Comparison of ENCODE assay signal across 10 mouse cellular contexts in the genomic region with DNA sequence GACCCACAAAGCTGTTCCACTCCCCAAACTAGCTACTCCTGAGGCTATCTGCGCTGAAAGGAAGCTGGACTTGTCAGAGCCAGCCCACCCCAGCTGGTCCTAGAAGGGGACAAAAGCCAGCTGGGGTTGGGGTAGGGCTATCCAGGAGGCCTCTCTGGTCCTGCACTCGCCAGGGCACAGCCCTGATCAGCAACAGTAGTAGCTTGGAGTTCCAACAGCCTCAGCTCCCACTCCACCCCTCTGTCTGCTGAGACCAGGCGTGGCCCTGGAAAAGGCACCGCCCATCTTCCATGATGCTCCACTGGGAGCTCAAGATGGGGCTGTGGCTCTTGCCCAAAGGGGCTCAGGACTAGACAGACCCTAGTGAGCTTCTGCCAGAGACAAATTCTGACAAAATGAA. TPM values are rescaled to one million over a fixed set of nuclear protein-coding genes. Genes with fewer than 3 reads are reported as not detected.
DNase-seq lines count a peak whose midpoint lies in the region; ATAC-seq and TF ChIP-seq lines count a peak whose summit lies in the region.
"Had no signal": no experiment of that assay in that cellular context is flagged by ENCODE, and none has a peak within 500 bp of the region (broad histone marks: within the 10 kb centered on the region; RNA-seq: fewer than 3 reads in every experiment).

No protein-coding gene starts in this region.

- H3K27me3 ChIP-seq in erythroblast, embryonic 14.5 days (ENCODE audit: control insufficient read depth): no peaks in the 10 kb centered on the region
- H3K27me3 ChIP-seq in midbrain, embryonic 11.5 days (ENCODE audit: control insufficient read depth, insufficient read depth, low read length): no peaks in the 10 kb centered on the region
- 0 out of 2 replicates have a peak, but pooled peaks cover under 1% of the 10 kb centered on the region for H3K27me3 ChIP-seq in midbrain, embryonic 14.5 days (ENCODE audit: control insufficient read depth, insufficient read depth, low read length)
- H3K27me3 ChIP-seq in intestine, postnatal 0 days (replicated peaks; ENCODE audit: control insufficient read depth, insufficient read depth, low read length): no peaks in the 10 kb centered on the region
- no peaks in the 10 kb centered on the region for H3K27me3 ChIP-seq in stomach, embryonic 16.5 days (ENCODE audit: control insufficient read depth, insufficient read depth, low read length)

- no peak overlapping the region for H3K27ac ChIP-seq in midbrain, embryonic 11.5 days (ENCODE audit: low read depth, low read length)
- H3K27ac ChIP-seq in midbrain, embryonic 14.5 days (replicated peaks; ENCODE audit: low read depth, low read length): no peak overlapping the region
- 0 out of 2 replicates have a peak overlapping the region, but pooled peaks have one; percentile 7 for H3K27ac ChIP-seq in intestine, postnatal 0 days (ENCODE audit: low read depth, low read length)
- peak overlapping the region; percentile 29; the same call in 1 of the 2 replicates for H3K27ac ChIP-seq in stomach, embryonic 16.5 days (ENCODE audit: low read length)
- H3K27ac ChIP-seq: limb, embryonic 15.5 days had no signal

- H3K4me2 ChIP-seq in midbrain, embryonic 11.5 days: 0 out of 2 replicates have a peak overlapping the region, but pooled peaks have one; percentile 2
- H3K4me2 ChIP-seq in midbrain, embryonic 14.5 days (ENCODE audit: low read length): no peak overlapping the region; the same call in 1 of the 2 replicates
- H3K4me2 ChIP-seq in intestine, postnatal 0 days (replicated peaks; ENCODE audit: low read depth): 0 out of 2 replicates have a peak overlapping the region, but pooled peaks have one; percentile 17
- H3K4me2 ChIP-seq in stomach, embryonic 16.5 days (ENCODE audit: low read depth, low read length): no peak overlapping the region
- H3K4me2 ChIP-seq: limb, embryonic 15.5 days had no signal

- no peak overlapping the region for H3K9ac ChIP-seq in midbrain, embryonic 11.5 days (ENCODE audit: low read length)
- H3K9ac ChIP-seq in midbrain, embryonic 14.5 days (replicated peaks; ENCODE audit: low read length): no peak overlapping the region; the same call in 1 of the 2 replicates
- H3K9ac ChIP-seq in intestine, postnatal 0 days (ENCODE audit: low read depth, low read length): no peak overlapping the region
- H3K9ac ChIP-seq in stomach, embryonic 16.5 days (ENCODE audit: low read length): peak overlapping the region; percentile 34; the same call in 1 of the 2 replicates
- H3K9ac ChIP-seq: limb, embryonic 15.5 days had no signal

- no peak for TF ChIP-seq CTCF in intestine, postnatal 0 days (IDR thresholded peaks at IDR 0.05; ENCODE audit: low read depth)

- H3K4me1 ChIP-seq in erythroblast, embryonic 14.5 days (ENCODE audit: control insufficient read depth): peaks cover 83% of the 10 kb centered on the region
- peaks cover 28% of the 10 kb centered on the region for H3K4me1 ChIP-seq in midbrain, embryonic 11.5 days (ENCODE audit: control insufficient read depth, insufficient read depth, low read length)
- peaks cover 29% of the 10 kb centered on the region for H3K4me1 ChIP-seq in midbrain, embryonic 14.5 days (ENCODE audit: control insufficient read depth, insufficient read depth, low read length)
- H3K4me1 ChIP-seq in intestine, postnatal 0 days (replicated peaks; ENCODE audit: control insufficient read depth, insufficient read depth, low read length): peaks cover 13% of the 10 kb centered on the region
- H3K4me1 ChIP-seq in stomach, embryonic 16.5 days (ENCODE audit: control insufficient read depth, insufficient read depth, low read length): peaks cover 47% of the 10 kb centered on the region

- intact Hi-C loops in left cerebral cortex, postnatal 14 days (cut with DNase I): no loop called here

- no peak for ATAC-seq in erythroblast, adult 5-6 weeks (replicated peaks; ENCODE audit: low FRiP score, poor library complexity, severe bottlenecking)
- ATAC-seq in midbrain, embryonic 11.5 days (ENCODE audit: low FRiP score): no peak
- no peak for ATAC-seq in midbrain, embryonic 14.5 days (ENCODE audit: low FRiP score, low TSS enrichment)
- no peak for ATAC-seq in intestine, postnatal 0 days
- no peak for ATAC-seq in stomach, embryonic 16.5 days (ENCODE audit: insufficient read depth, low FRiP score)

- 68% methylated on average over 4 of the region's 4 CpGs for WGBS in midbrain, embryonic 11.5 days
- 69% methylated on average over 4 of the region's 4 CpGs for WGBS in midbrain, embryonic 14.5 days
- 48% methylated on average over 4 of the region's 4 CpGs for WGBS in intestine, postnatal 0 days
- WGBS in stomach, embryonic 16.5 days: 57% methylated on average over 4 of the region's 4 CpGs

- no peak for DNase-seq in midbrain, embryonic 11.5 days (ENCODE audit: low spot score, missing footprints)
- no peak for DNase-seq in midbrain, embryonic 14.5 days
- DNase-seq in adrenal gland, adult 8-10 months: no peak
- DNase-seq in left cerebral cortex, postnatal 14 days (ENCODE audit: low spot score in 2 of 2): no peak
- DNase-seq: thymus, postnatal 14 days had no signal

- H3K9me3 ChIP-seq in erythroblast, embryonic 14.5 days (ENCODE audit: control insufficient read depth, low read length): no peaks in the 10 kb centered on the region
- no peaks in the 10 kb centered on the region for H3K9me3 ChIP-seq in midbrain, embryonic 11.5 days (ENCODE audit: control insufficient read depth, low read length)
- no peaks in the 10 kb centered on the region for H3K9me3 ChIP-seq in midbrain, embryonic 14.5 days (ENCODE audit: control insufficient read depth, low read length)
- no peaks in the 10 kb centered on the region for H3K9me3 ChIP-seq in intestine, postnatal 0 days (ENCODE audit: control insufficient read depth)
- no peaks in the 10 kb centered on the region for H3K9me3 ChIP-seq in stomach, embryonic 16.5 days (replicated peaks; ENCODE audit: control insufficient read depth, low read length)
- H3K9me3 ChIP-seq: limb, embryonic 15.5 days had no signal

- peaks cover 82% of the 10 kb centered on the region for H3K36me3 ChIP-seq in erythroblast, embryonic 14.5 days (ENCODE audit: control insufficient read depth)
- 0 out of 2 replicates have a peak, but pooled peaks cover 4% of the 10 kb centered on the region for H3K36me3 ChIP-seq in midbrain, embryonic 11.5 days (ENCODE audit: control insufficient read depth, insufficient read depth, low read length)
- peaks cover 16% of the 10 kb centered on the region for H3K36me3 ChIP-seq in midbrain, embryonic 14.5 days (ENCODE audit: control insufficient read depth, insufficient read depth, low read length)
- H3K36me3 ChIP-seq in intestine, postnatal 0 days (ENCODE audit: control insufficient read depth, insufficient read depth): peaks cover 15% of the 10 kb centered on the region; the same call in 1 of the 2 replicates
- H3K36me3 ChIP-seq in stomach, embryonic 16.5 days (ENCODE audit: control insufficient read depth, insufficient read depth, low read length): no peaks in the 10 kb centered on the region

- H3K4me3 ChIP-seq in erythroblast, embryonic 14.5 days (replicated peaks): peak overlapping the region; percentile 23
- H3K4me3 ChIP-seq in midbrain, embryonic 11.5 days (ENCODE audit: low read depth, low read length): no peak overlapping the region
- no peak overlapping the region for H3K4me3 ChIP-seq in midbrain, embryonic 14.5 days (replicated peaks; ENCODE audit: low read depth, low read length)
- H3K4me3 ChIP-seq in intestine, postnatal 0 days (ENCODE audit: low read depth, low read length): no peak overlapping the region
- H3K4me3 ChIP-seq in stomach, embryonic 16.5 days (replicated peaks; ENCODE audit: low read length): no peak overlapping the region
- H3K4me3 ChIP-seq: limb, embryonic 15.5 days had no signal

RNA-seq across cellular contexts. Expression of a gene that starts 4.1 kb away (rescaled TPM):
- 30.7 and 31.2 TPM in 2 replicates for polyA plus RNA-seq in erythroblast, embryonic 14.5 days (2012)
- 106 and 129 TPM in 2 replicates for total RNA-seq in erythroblast, adult 5-6 weeks (2015; ENCODE audit: low replicate concordance)
- 184 and 218 TPM in 2 replicates for total RNA-seq in erythroblast, adult 5-6 weeks (2017; ENCODE audit: low replicate concordance)
- 82.5 and 85.0 TPM in 2 replicates for polyA plus RNA-seq in midbrain, embryonic 11.5 days (2014; fragmentation: Nextera tagmentation; extraction: Ambion mirVana)
- polyA plus RNA-seq in midbrain, embryonic 14.5 days (2014; fragmentation: Nextera tagmentation; extraction: Ambion mirVana): 76.4 and 149 TPM in 2 replicates
- 40.1 and 43.9 TPM in 2 replicates for polyA plus RNA-seq in intestine, postnatal 0 days (2015; fragmentation: Nextera tagmentation; extraction: Ambion mirVana)
- 89.9 and 92.1 TPM in 2 replicates for polyA plus RNA-seq in stomach, embryonic 16.5 days (2015; fragmentation: Nextera tagmentation; extraction: Ambion mirVana)
- total RNA-seq in adrenal gland, adult 8-10 months (2022): 100 to 1,000 TPM in 2 of 4 experiments, 10 to 100 TPM in 2; 47.3 to 133 (median 83.9) TPM
- 10 to 100 TPM in 1 of 2 experiments, 1 to 10 TPM in 1; 8.6 to 13.9 TPM for total RNA-seq in left cerebral cortex, postnatal 14 days (2021)

RNA-seq across cellular contexts. Expression of a gene that starts 12.8 kb away (rescaled TPM):
- polyA plus RNA-seq in erythroblast, embryonic 14.5 days (2012): not detected in 2 replicates
- total RNA-seq in erythroblast, adult 5-6 weeks (2015; ENCODE audit: low replicate concordance): not detected in 2 replicates
- not detected in 2 replicates for total RNA-seq in erythroblast, adult 5-6 weeks (2017; ENCODE audit: low replicate concordance)
- polyA plus RNA-seq in midbrain, embryonic 11.5 days (2014; fragmentation: Nextera tagmentation; extraction: Ambion mirVana): not detected in 2 replicates
- not detected in 2 replicates for polyA plus RNA-seq in midbrain, embryonic 14.5 days (2014; fragmentation: Nextera tagmentation; extraction: Ambion mirVana)
- 0.22 TPM in 1 of 2 replicates, not detected in the other for polyA plus RNA-seq in intestine, postnatal 0 days (2015; fragmentation: Nextera tagmentation; extraction: Ambion mirVana)
- polyA plus RNA-seq in stomach, embryonic 16.5 days (2015; fragmentation: Nextera tagmentation; extraction: Ambion mirVana): not detected in 2 replicates
- total RNA-seq in adrenal gland, adult 8-10 months (2022): not detected
- total RNA-seq in left cerebral cortex, postnatal 14 days (2021): not detected

RNA-seq across cellular contexts. Expression of a gene that starts 30.3 kb away (rescaled TPM):
- 0.31 and 0.35 TPM in 2 replicates for polyA plus RNA-seq in erythroblast, embryonic 14.5 days (2012)
- 4.2 and 6.7 TPM in 2 replicates for total RNA-seq in erythroblast, adult 5-6 weeks (2015; ENCODE audit: low replicate concordance)
- 1.8 and 5.6 TPM in 2 replicates for total RNA-seq in erythroblast, adult 5-6 weeks (2017; ENCODE audit: low replicate concordance)
- 19.0 and 23.1 TPM in 2 replicates for polyA plus RNA-seq in midbrain, embryonic 11.5 days (2014; fragmentation: Nextera tagmentation; extraction: Ambion mirVana)
- polyA plus RNA-seq in midbrain, embryonic 14.5 days (2014; fragmentation: Nextera tagmentation; extraction: Ambion mirVana): 16.1 and 17.2 TPM in 2 replicates
- 9.1 and 9.8 TPM in 2 replicates for polyA plus RNA-seq in intestine, postnatal 0 days (2015; fragmentation: Nextera tagmentation; extraction: Ambion mirVana)
- 19.7 and 20.3 TPM in 2 replicates for polyA plus RNA-seq in stomach, embryonic 16.5 days (2015; fragmentation: Nextera tagmentation; extraction: Ambion mirVana)
- total RNA-seq in adrenal gland, adult 8-10 months (2022): 10 to 100 TPM; 22.7 to 24.9 (median 23.8) TPM
- 10 to 100 TPM; 11.2 to 12.6 TPM for total RNA-seq in left cerebral cortex, postnatal 14 days (2021)

RNA-seq across cellular contexts. Expression of a gene that starts 30.3 kb away (rescaled TPM):
- 1.6 and 2.7 TPM in 2 replicates for polyA plus RNA-seq in erythroblast, embryonic 14.5 days (2012)
- 27.2 and 40.7 TPM in 2 replicates for total RNA-seq in erythroblast, adult 5-6 weeks (2015; ENCODE audit: low replicate concordance)
- total RNA-seq in erythroblast, adult 5-6 weeks (2017; ENCODE audit: low replicate concordance): 52.6 and 60.8 TPM in 2 replicates
- polyA plus RNA-seq in midbrain, embryonic 11.5 days (2014; fragmentation: Nextera tagmentation; extraction: Ambion mirVana): 36.3 and 38.0 TPM in 2 replicates
- polyA plus RNA-seq in midbrain, embryonic 14.5 days (2014; fragmentation: Nextera tagmentation; extraction: Ambion mirVana): 36.3 and 41.5 TPM in 2 replicates
- polyA plus RNA-seq in intestine, postnatal 0 days (2015; fragmentation: Nextera tagmentation; extraction: Ambion mirVana): 116 and 120 TPM in 2 replicates
- polyA plus RNA-seq in stomach, embryonic 16.5 days (2015; fragmentation: Nextera tagmentation; extraction: Ambion mirVana): 63.4 and 72.6 TPM in 2 replicates
- 10 to 100 TPM; 56.5 to 79.9 (median 70.5) TPM for total RNA-seq in adrenal gland, adult 8-10 months (2022)
- 10 to 100 TPM; 33.7 to 33.8 TPM for total RNA-seq in left cerebral cortex, postnatal 14 days (2021)

Comparison
In these comparisons a context has a peak if more than half of its experiments do, and no peak if none do; other contexts are left out.
1. H3K4me2 ChIP-seq: peak in midbrain, embryonic 11.5 days (single experiment) and intestine, postnatal 0 days (single experiment); none in midbrain, embryonic 14.5 days (single experiment) and stomach, embryonic 16.5 days (single experiment).
2. H3K27ac ChIP-seq: peak in intestine, postnatal 0 days (single experiment) and stomach, embryonic 16.5 days (single experiment); none in midbrain, embryonic 11.5 days (single experiment) and midbrain, embryonic 14.5 days (single experiment).